Mouse (Mus musculus) ES-Bruce4 (cell line): ENCODE measurements around the gene Stab2. TPM values are rescaled to one million over a fixed set of nuclear protein-coding genes. Genes with fewer than 3 reads are reported as not detected.

ENCODE experiments used
- H3K27ac ChIP-seq: 2 replicates; pipeline ENCODE4 v1.5.1; 2012; ENCODE audit warnings: low read length, inconsistent platforms; ENCODE audit not compliant: insufficient read depth
- H3K27me3 ChIP-seq: 2 replicates; pipeline ENCODE4 v1.6.1; 2012; ENCODE audit warnings: mild to moderate bottlenecking, low read length, inconsistent platforms; ENCODE audit not compliant: control insufficient read depth, poor library complexity, insufficient read depth, severe bottlenecking
- H3K36me3 ChIP-seq: 2 replicates; pipeline ENCODE4 v1.6.1; 2012; ENCODE audit warnings: inconsistent platforms, mild to moderate bottlenecking, low read length, moderate library complexity; ENCODE audit not compliant: control insufficient read depth, poor library complexity, insufficient read depth, severe bottlenecking
- H3K4me1 ChIP-seq: one replicate; pipeline ENCODE4 v1.8.1; 2011; ENCODE audit warnings: low read length; ENCODE audit not compliant: control insufficient read depth, insufficient read depth
- H3K4me3 ChIP-seq: 2 replicates; pipeline ENCODE4 v1.5.1; 2011; ENCODE audit warnings: low read depth, mild to moderate bottlenecking, low read length
- H3K9ac ChIP-seq: 2 replicates; pipeline ENCODE4 v1.6.1; 2012; ENCODE audit warnings: low read depth, mild to moderate bottlenecking, inconsistent platforms; ENCODE audit not compliant: poor library complexity, severe bottlenecking
- H3K9me3 ChIP-seq: replicated peaks from 2 replicates; pipeline ENCODE4 v1.6.1; 2012; ENCODE audit warnings: mild to moderate bottlenecking, low read length, inconsistent platforms; ENCODE audit not compliant: control insufficient read depth, poor library complexity, insufficient read depth, severe bottlenecking
- CTCF ChIP-seq: IDR thresholded peaks from one replicate; pipeline ENCODE4 v1.8.1; 2011; ENCODE audit warnings: low read depth, low read length
- EP300 ChIP-seq: IDR thresholded peaks from 2 replicates; pipeline ENCODE4 v1.6.1; 2011; ENCODE audit warnings: low read depth, low read length; ENCODE audit not compliant: insufficient read depth
- POLR2A ChIP-seq: IDR thresholded peaks from one replicate; pipeline ENCODE4 v1.8.1; 2011; ENCODE audit warnings: low read length; ENCODE audit not compliant: insufficient read depth
- polyA plus RNA-seq: library from polyadenylated mRNA; stranded (reverse); fragments of >200 nt; gene quantifications from 2 replicates; pipeline ENCODE4 v1.2.4, GENCODE M21; 2011; ENCODE audit warnings: low read depth; ENCODE audit not compliant: missing spikeins, insufficient read depth, insufficient read length

Gene Stab2
- polyA plus RNA-seq, 1 experiment = not detected

DNA sequence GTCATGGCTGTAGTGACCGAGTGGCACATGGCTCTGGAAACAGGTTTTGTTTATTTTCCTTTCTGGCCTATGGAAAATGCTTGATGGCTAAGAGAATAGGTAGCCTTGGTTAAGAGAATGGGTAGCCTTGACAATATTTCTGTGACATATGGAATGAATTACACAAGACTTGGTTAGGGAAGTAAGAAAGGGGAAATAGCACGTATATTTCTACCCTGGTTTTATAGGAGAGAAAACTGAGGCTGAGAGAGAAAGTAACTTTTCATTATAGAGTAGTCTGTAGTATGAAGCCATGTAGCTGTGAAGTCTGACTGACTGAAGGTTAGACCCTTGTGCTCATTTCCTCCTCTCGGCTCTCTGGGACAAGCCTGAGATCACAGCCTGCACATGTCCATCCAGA, 180.9 kb downstream of the Stab2 start:
- no peaks in the 10 kb centered on the region; the same call in 1 of the 2 replicates for H3K36me3 ChIP-seq
- no peak overlapping the region for H3K4me3 ChIP-seq
- H3K4me1 ChIP-seq = no peaks in the 10 kb centered on the region
- no peak overlapping the region for H3K27ac ChIP-seq
- H3K9ac ChIP-seq = no peak overlapping the region
- TF ChIP-seq CTCF (no peak), POLR2A (no peak), EP300 (no peak)
- H3K27me3 ChIP-seq = no peaks in the 10 kb centered on the region
- no peaks in the 10 kb centered on the region for H3K9me3 ChIP-seq

DNA sequence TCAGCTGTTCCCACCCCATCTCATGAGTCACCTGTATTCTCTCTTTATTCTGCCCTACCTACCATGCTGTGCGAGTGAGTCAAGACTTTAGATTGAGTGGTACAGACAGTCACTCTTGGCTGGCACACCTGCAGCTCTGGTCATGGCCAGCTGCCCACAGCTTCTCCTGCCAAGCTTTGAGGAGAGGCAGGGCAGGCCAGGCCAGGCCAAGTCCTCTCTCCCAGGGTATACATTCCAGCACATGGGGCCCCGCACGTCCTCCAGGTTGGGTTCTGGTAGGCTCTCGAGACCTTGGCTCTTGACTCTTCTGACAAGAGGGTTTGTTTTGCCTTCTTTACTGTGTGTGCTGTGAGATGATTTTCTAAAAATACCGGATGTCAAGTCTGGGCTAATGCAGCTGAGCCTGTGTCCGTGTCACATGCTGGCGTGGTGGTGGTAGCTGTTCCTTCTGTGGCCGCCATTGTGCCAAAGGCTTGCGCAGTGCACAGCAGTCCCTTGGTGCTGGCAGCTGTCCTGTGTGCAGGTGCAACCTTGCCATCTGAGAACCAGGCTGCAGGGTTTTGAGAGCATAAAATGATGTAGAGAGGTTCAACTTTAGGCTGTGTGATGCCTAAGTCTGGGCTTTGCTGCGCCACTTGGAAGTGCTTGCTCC, 181.8 kb downstream of the Stab2 start:
- no peak overlapping the region for H3K9ac ChIP-seq
- TF ChIP-seq POLR2A (no peak), CTCF (no peak), EP300 (no peak)
- H3K27me3 ChIP-seq = no peaks in the 10 kb centered on the region
- no peaks in the 10 kb centered on the region; the same call in 1 of the 2 replicates for H3K36me3 ChIP-seq
- no peak overlapping the region for H3K4me3 ChIP-seq
- H3K9me3 ChIP-seq = no peaks in the 10 kb centered on the region
- no peak overlapping the region for H3K27ac ChIP-seq
- no peaks in the 10 kb centered on the region for H3K4me1 ChIP-seq

DNA sequence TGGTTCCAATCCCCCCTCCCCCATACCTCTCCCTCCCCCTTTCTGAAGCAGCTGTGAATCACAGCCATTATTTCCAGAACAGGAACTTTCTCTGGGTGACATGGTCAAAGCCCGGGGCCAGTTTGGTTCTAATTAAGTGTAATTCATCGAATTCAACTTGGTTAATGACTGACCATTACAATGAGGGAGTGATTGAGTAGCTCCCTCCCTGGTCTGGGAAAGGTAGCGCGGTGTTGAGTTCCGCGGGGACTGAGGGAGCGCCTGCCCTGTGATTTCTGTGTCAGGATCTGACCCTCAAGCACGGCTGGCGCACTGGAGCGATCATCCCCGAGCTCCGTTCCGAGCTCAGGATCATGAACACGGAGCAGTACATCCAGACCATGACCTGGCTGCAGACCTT, 183.0 kb downstream of the Stab2 start:
- Histone ChIP-seq H3K27me3 (no peaks in the 10 kb centered on the region), H3K27ac (no peak overlapping the region), H3K9ac (no peak overlapping the region), H3K9me3 (no peaks in the 10 kb centered on the region), H3K4me3 (no peak overlapping the region), H3K36me3 (no peaks in the 10 kb centered on the region; the same call in 1 of the 2 replicates), H3K4me1 (no peaks in the 10 kb centered on the region)
- TF ChIP-seq POLR2A = no peak
- TF ChIP-seq CTCF = no peak
- TF ChIP-seq EP300 = no peak

DNA sequence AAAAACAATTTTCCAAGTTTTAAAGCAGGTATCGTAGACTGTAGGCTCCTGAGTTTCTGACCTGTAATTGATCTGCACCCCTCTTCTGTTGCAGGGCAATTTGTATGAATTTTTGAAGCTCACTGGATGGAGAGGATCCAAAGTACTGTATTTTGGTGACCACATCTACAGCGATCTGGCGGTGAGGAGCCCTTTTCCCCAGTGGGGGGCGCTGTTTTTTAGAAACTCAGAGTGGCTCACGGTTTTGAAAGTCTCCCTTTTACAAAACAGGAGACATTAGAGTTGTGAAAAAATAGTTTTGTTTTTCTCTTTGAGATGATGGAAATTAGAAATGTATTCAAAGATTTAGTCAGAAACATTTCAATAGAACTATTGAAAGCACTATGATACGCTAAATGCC, 183.7 kb downstream of the Stab2 start:
- no peaks in the 10 kb centered on the region for H3K4me1 ChIP-seq
- H3K36me3 ChIP-seq = no peaks in the 10 kb centered on the region; the same call in 1 of the 2 replicates

DNA sequence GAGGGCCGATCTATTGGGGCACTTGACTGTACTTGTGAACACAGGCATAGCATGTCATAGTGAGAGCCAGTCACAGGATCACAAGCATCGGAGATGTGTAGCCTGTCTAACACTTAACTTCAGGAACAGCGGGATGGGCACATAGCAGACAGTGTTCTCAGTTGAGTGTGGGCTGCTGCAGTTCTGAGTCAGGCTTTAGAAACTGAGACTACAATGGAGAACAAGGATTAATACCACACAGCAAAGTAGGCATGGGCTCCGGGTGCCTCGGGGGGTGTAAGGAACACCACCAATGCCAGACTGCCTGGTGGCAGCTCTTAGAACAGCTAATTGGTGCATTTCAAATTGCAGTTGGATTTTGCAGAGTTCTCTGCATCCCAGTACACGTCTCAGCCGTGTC, 186.8 kb downstream of the Stab2 start:
- Histone ChIP-seq H3K27me3 (no peaks in the 10 kb centered on the region), H3K9ac (no peak overlapping the region), H3K4me1 (peaks cover 4% of the 10 kb centered on the region), H3K9me3 (no peaks in the 10 kb centered on the region), H3K4me3 (no peak overlapping the region), H3K27ac (no peak overlapping the region), H3K36me3 (no peaks in the 10 kb centered on the region; the same call in 1 of the 2 replicates)
- no peak for TF ChIP-seq CTCF
- TF ChIP-seq EP300 = no peak
- no peak for TF ChIP-seq POLR2A

More for the DNA sequence above, 183.7 kb downstream of the Stab2 start:
- Histone ChIP-seq H3K4me3 (no peak overlapping the region), H3K27ac (no peak overlapping the region), H3K9me3 (no peaks in the 10 kb centered on the region), H3K27me3 (no peaks in the 10 kb centered on the region), H3K9ac (no peak overlapping the region)
- TF ChIP-seq EP300 = no peak
- TF ChIP-seq POLR2A = no peak
- TF ChIP-seq CTCF = peak; percentile 22

DNA sequence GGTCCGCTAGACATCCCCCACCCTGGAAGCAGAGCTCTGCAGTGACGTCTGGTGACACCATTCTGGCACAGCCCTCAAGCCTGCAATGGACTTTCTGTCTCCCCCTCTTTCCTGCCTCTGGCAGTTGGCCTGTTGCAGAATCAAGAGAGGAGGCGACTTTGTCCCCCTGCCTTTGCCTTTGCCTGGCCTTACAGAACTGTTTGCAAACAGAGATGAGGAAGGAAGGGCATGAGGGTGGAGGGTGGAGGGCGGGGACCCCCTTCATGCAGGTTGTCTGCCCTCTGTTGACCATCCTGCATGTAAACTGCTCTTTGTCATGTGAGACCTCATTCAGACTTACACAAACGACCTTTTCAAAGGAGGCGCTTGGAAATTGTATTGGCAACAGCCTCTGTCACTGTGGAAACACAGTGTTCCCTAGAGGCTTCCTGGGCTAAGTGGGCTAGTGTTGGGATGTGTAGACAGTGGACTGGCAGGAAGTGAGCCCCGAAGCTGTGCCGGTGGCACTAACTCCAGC, 188.1 kb downstream of the Stab2 start:
- Histone ChIP-seq H3K27ac (no peak overlapping the region), H3K9ac (no peak overlapping the region), H3K4me1 (peaks cover 4% of the 10 kb centered on the region), H3K4me3 (no peak overlapping the region), H3K27me3 (no peaks in the 10 kb centered on the region), H3K9me3 (no peaks in the 10 kb centered on the region), H3K36me3 (no peaks in the 10 kb centered on the region; the same call in 1 of the 2 replicates)
- TF ChIP-seq EP300 (no peak), POLR2A (no peak), CTCF (no peak)
